Mouse (Mus musculus) CD4-positive, CD25-positive, alpha-beta regulatory T cell, adult 9 weeks (primary cell): ENCODE results near the gene Oxsm. TPM values are rescaled to one million over a fixed set of nuclear protein-coding genes. Genes with fewer than 3 reads are reported as not detected.

Source experiments
- polyA plus RNA-seq: library from polyadenylated mRNA; unstranded; fragments of 100-300 nt; shearing (Covaris generic); gene quantifications from one replicate; pipeline ENCODE4 v1.2.1, GENCODE M21; 2017

Oxsm gene
- 8.6 TPM for polyA plus RNA-seq

GRCm38 (mm10) chr14:16249171-16249874, at the start of gene Oxsm, which contains the start of gene Ngly1:
Oxsm (minus strand) TSS chr14:16249808.
Ngly1 (plus strand) TSS chr14:16249280.

Other genes with a start within 250 kb of the Oxsm start
- 54.7 TPM for gene Ngly1, start 528 bp downstream of the Oxsm start, polyA plus RNA-seq
- gene Top2b, start 115.4 kb upstream of the Oxsm start, polyA plus RNA-seq: 33.4 TPM